Mouse (Mus musculus): Measurements from ENCODE around the gene Dtnb. TPM values are rescaled to one million over a fixed set of nuclear protein-coding genes. Genes with fewer than 3 reads are reported as not detected.
A peak's percentile ranks its signal among the peaks of the same experiment; 100 is the strongest.
"Not testable (repeated sequence)": the region's sequence is repeated elsewhere in the genome, so short reads cannot be mapped to it uniquely, and the experiment has no call there.

Gene Dtnb
- 10 to 100 TPM; 11.3 to 15.0 TPM for total RNA-seq (2021)

- DNase-seq, result peak; percentile 72
Observed at GRCm38 (mm10) chr12:3571787-3572580, at the start of gene Dtnb. Gene Dtnb (plus strand): TSS chr12:3572381.

- DNase-seq, result no peak
Observed at GRCm38 (mm10) chr12:3525536-3525935, 46.6 kb upstream of the Dtnb start.

GRCm38 (mm10) chr12:3535446-3535845 lies 36.7 kb upstream of the Dtnb start:
- not testable (repeated sequence) for DNase-seq

- peak; percentile 21 for DNase-seq
Observed at GRCm38 (mm10) chr12:3537616-3538015, 34.6 kb upstream of the Dtnb start.

GRCm38 (mm10) chr12:3538036-3538435 lies 34.1 kb upstream of the Dtnb start:
- no peak for DNase-seq

GRCm38 (mm10) chr12:3539605-3540004 lies 32.6 kb upstream of the Dtnb start:
- DNase-seq, result no peak

GRCm38 (mm10) chr12:3540871-3541270 lies 31.3 kb upstream of the Dtnb start:
- DNase-seq, result no peak

- DNase-seq, result no peak
Observed at GRCm38 (mm10) chr12:3545451-3545850, 26.7 kb upstream of the Dtnb start.

- DNase-seq, result no peak
Observed at GRCm38 (mm10) chr12:3546121-3546658, 26.0 kb upstream of the Dtnb start.

- no peak for DNase-seq
Observed at GRCm38 (mm10) chr12:3546781-3547180, 25.4 kb upstream of the Dtnb start.

- DNase-seq, result no peak
Observed at GRCm38 (mm10) chr12:3547506-3547905, 24.7 kb upstream of the Dtnb start.

GRCm38 (mm10) chr12:3547911-3548310 lies 24.3 kb upstream of the Dtnb start:
- DNase-seq, result no peak

GRCm38 (mm10) chr12:3548582-3549211 lies 23.5 kb upstream of the Dtnb start:
- peak; percentile 17 for DNase-seq

GRCm38 (mm10) chr12:3550280-3550679 lies 21.9 kb upstream of the Dtnb start:
- peak; percentile 26 for DNase-seq

- no peak for DNase-seq
Observed at GRCm38 (mm10) chr12:3557414-3558319, 14.5 kb upstream of the Dtnb start.

GRCm38 (mm10) chr12:3560596-3560995 lies 11.6 kb upstream of the Dtnb start:
- DNase-seq, result peak; percentile 52

- no peak for DNase-seq
Observed at GRCm38 (mm10) chr12:3561032-3561431, 11.1 kb upstream of the Dtnb start.

GRCm38 (mm10) chr12:3562806-3563205 lies 9.4 kb upstream of the Dtnb start:
- DNase-seq, result no peak

GRCm38 (mm10) chr12:3563659-3564058 lies 8.5 kb upstream of the Dtnb start:
- no peak for DNase-seq

GRCm38 (mm10) chr12:3568461-3568991 lies 3.7 kb upstream of the Dtnb start:
- DNase-seq, result no peak

GRCm38 (mm10) chr12:3570711-3571400 lies 1.3 kb upstream of the Dtnb start:
- DNase-seq, result no peak

Measured in heart, postnatal 4 days (tissue).